Mouse (Mus musculus): Measurements from ENCODE around the gene Smr3a. TPM values are rescaled to one million over a fixed set of nuclear protein-coding genes. Genes with fewer than 3 reads are reported as not detected.

The Smr3a gene
- not detected in 2 replicates for polyA plus RNA-seq (2011; ENCODE audit: insufficient read depth, insufficient read length, low replicate concordance, missing spikeins)

- Histone ChIP-seq H3K27ac (ENCODE audit: control insufficient read depth, insufficient read depth, low read depth, low read length, poor library complexity) (no peak within 1 kb of the TSS), H3K4me3 (replicated peaks; ENCODE audit: control insufficient read depth, low read depth, low read length) (no peak within 1 kb of the TSS), H3K4me1 (ENCODE audit: control insufficient read depth, insufficient read depth, low read length) (no peaks in the 10 kb centered on the region)
- 72% methylated on average over 3 of the region's 3 CpGs for WGBS
- TF ChIP-seq CTCF (IDR thresholded peaks at IDR 0.05; ENCODE audit: control insufficient read depth, insufficient read depth, low read length) (no peak), POLR2A (IDR thresholded peaks at IDR 0.05; ENCODE audit: borderline replicate concordance, control insufficient read depth, low read depth, low read length) (no peak)
Observed at GRCm38 (mm10) chr5:88002249-88002648, at the start of gene Smr3a. Gene Smr3a (plus strand): TSS chr5:88002549.

GRCm38 (mm10) chr5:87969201-87969600 is 33.1 kb upstream of the Smr3a start, which contains the start of the genes 2310003L06Rik and Gm28434:
Gene 2310003L06Rik (plus strand): TSS chr5:87969459.
Gene Gm28434 (plus strand): TSS chr5:87969517.
- TF ChIP-seq CTCF (IDR thresholded peaks at IDR 0.05; ENCODE audit: control insufficient read depth, insufficient read depth, low read length) (no peak), POLR2A (IDR thresholded peaks at IDR 0.05; ENCODE audit: borderline replicate concordance, control insufficient read depth, low read depth, low read length) (no peak)
- Histone ChIP-seq H3K4me1 (ENCODE audit: control insufficient read depth, insufficient read depth, low read length) (no peaks in the 10 kb centered on the region), H3K27ac (ENCODE audit: control insufficient read depth, insufficient read depth, low read depth, low read length, poor library complexity) (no peak within 1 kb of the TSS), H3K4me3 (replicated peaks; ENCODE audit: control insufficient read depth, low read depth, low read length) (no peak within 1 kb of the TSS)
- WGBS = 46% methylated on average over 2 of the region's 2 CpGs

- no peak within 1 kb of the TSS for H3K4me3 ChIP-seq (replicated peaks; ENCODE audit: control insufficient read depth, low read depth, low read length)
- WGBS = 81% methylated on average over 3 of the region's 3 CpGs
- no peak for TF ChIP-seq POLR2A (IDR thresholded peaks at IDR 0.05; ENCODE audit: borderline replicate concordance, control insufficient read depth, low read depth, low read length)
- no peak for TF ChIP-seq CTCF (IDR thresholded peaks at IDR 0.05; ENCODE audit: control insufficient read depth, insufficient read depth, low read length)
- H3K27ac ChIP-seq (ENCODE audit: control insufficient read depth, insufficient read depth, low read depth, low read length, poor library complexity) = no peak within 1 kb of the TSS
- H3K4me1 ChIP-seq (ENCODE audit: control insufficient read depth, insufficient read depth, low read length) = no peaks in the 10 kb centered on the region
Observed at GRCm38 (mm10) chr5:87979139-87979538, 23.2 kb upstream of the Smr3a start, which contains the start of gene Cabs1. Gene Cabs1 (plus strand): TSS chr5:87979439.

- Histone ChIP-seq H3K27ac (ENCODE audit: control insufficient read depth, insufficient read depth, low read depth, low read length, poor library complexity) (no peak overlapping the region), H3K4me3 (replicated peaks; ENCODE audit: control insufficient read depth, low read depth, low read length) (no peak overlapping the region), H3K4me1 (ENCODE audit: control insufficient read depth, insufficient read depth, low read length) (no peaks in the 10 kb centered on the region)
- TF ChIP-seq CTCF (IDR thresholded peaks at IDR 0.05; ENCODE audit: control insufficient read depth, insufficient read depth, low read length) (no peak), POLR2A (IDR thresholded peaks at IDR 0.05; ENCODE audit: borderline replicate concordance, control insufficient read depth, low read depth, low read length) (no peak)
- 45% methylated on average over 3 of the region's 3 CpGs for WGBS
Observed at GRCm38 (mm10) chr5:87982468-87983214, 19.7 kb upstream of the Smr3a start.

- TF ChIP-seq CTCF (IDR thresholded peaks at IDR 0.05; ENCODE audit: control insufficient read depth, insufficient read depth, low read length) (no peak), POLR2A (IDR thresholded peaks at IDR 0.05; ENCODE audit: borderline replicate concordance, control insufficient read depth, low read depth, low read length) (no peak)
- H3K27ac ChIP-seq (ENCODE audit: control insufficient read depth, insufficient read depth, low read depth, low read length, poor library complexity) = no peak overlapping the region
- H3K4me3 ChIP-seq (replicated peaks; ENCODE audit: control insufficient read depth, low read depth, low read length) = no peak overlapping the region
- no peaks in the 10 kb centered on the region for H3K4me1 ChIP-seq (ENCODE audit: control insufficient read depth, insufficient read depth, low read length)
Observed at GRCm38 (mm10) chr5:88005241-88005640, 2.9 kb downstream of the Smr3a start.

Other genes with a start within 250 kb of the Smr3a start
- gene Csn1s2a, start 228.0 kb upstream of the Smr3a start, polyA plus RNA-seq (2011; ENCODE audit: insufficient read depth, insufficient read length, low replicate concordance, missing spikeins) = not detected in 2 replicates
- gene Csn1s2b, start 194.5 kb upstream of the Smr3a start, polyA plus RNA-seq (2011; ENCODE audit: insufficient read depth, insufficient read length, low replicate concordance, missing spikeins) = 0.97 TPM in 1 of 2 replicates, not detected in the other
- gene Prr27, start 176.9 kb upstream of the Smr3a start, polyA plus RNA-seq (2011; ENCODE audit: insufficient read depth, insufficient read length, low replicate concordance, missing spikeins) = not detected in 2 replicates
- not detected in 2 replicates for gene Odam, start 117.5 kb upstream of the Smr3a start, polyA plus RNA-seq (2011; ENCODE audit: insufficient read depth, insufficient read length, low replicate concordance, missing spikeins)
- gene Csn3, start 77.0 kb upstream of the Smr3a start, polyA plus RNA-seq (2011; ENCODE audit: insufficient read depth, insufficient read length, low replicate concordance, missing spikeins) = 2.2 TPM in 1 of 2 replicates, not detected in the other
- gene 2310003L06Rik, start 33.1 kb upstream of the Smr3a start, polyA plus RNA-seq (2011; ENCODE audit: insufficient read depth, insufficient read length, low replicate concordance, missing spikeins) = 1.6 TPM in 1 of 2 replicates, not detected in the other
- not detected in 2 replicates for gene Gm28434, start 33.0 kb upstream of the Smr3a start, polyA plus RNA-seq (2011; ENCODE audit: insufficient read depth, insufficient read length, low replicate concordance, missing spikeins)
- not detected in 2 replicates for gene Cabs1, start 23.1 kb upstream of the Smr3a start, polyA plus RNA-seq (2011; ENCODE audit: insufficient read depth, insufficient read length, low replicate concordance, missing spikeins)
- not detected in 2 replicates for gene Smr2, start 84.0 kb downstream of the Smr3a start, polyA plus RNA-seq (2011; ENCODE audit: insufficient read depth, insufficient read length, low replicate concordance, missing spikeins)
- gene Gm11116, start 109.0 kb downstream of the Smr3a start, polyA plus RNA-seq (2011; ENCODE audit: insufficient read depth, insufficient read length, low replicate concordance, missing spikeins) = not detected in 2 replicates
- not detected in 2 replicates for gene Gm11115, start 151.6 kb downstream of the Smr3a start, polyA plus RNA-seq (2011; ENCODE audit: insufficient read depth, insufficient read length, low replicate concordance, missing spikeins)